Mouse (Mus musculus) liver, adult 2 months (tissue): Measurements from ENCODE around the gene Gan.

Experiments used
- CTCF ChIP-seq: fragments of 200-500 bp; IDR thresholded peaks from 2 replicates; pipeline ENCODE4 v1.5.1; 2011; ENCODE audit warnings: low read depth, low read length, control low read depth
- POLR2A ChIP-seq: fragments of 200-500 bp; IDR thresholded peaks from 2 replicates; pipeline ENCODE4 v1.6.1; 2011; ENCODE audit warnings: low read length, control low read depth; ENCODE audit not compliant: insufficient read depth; ENCODE audit errors: extremely low read depth

DNA sequence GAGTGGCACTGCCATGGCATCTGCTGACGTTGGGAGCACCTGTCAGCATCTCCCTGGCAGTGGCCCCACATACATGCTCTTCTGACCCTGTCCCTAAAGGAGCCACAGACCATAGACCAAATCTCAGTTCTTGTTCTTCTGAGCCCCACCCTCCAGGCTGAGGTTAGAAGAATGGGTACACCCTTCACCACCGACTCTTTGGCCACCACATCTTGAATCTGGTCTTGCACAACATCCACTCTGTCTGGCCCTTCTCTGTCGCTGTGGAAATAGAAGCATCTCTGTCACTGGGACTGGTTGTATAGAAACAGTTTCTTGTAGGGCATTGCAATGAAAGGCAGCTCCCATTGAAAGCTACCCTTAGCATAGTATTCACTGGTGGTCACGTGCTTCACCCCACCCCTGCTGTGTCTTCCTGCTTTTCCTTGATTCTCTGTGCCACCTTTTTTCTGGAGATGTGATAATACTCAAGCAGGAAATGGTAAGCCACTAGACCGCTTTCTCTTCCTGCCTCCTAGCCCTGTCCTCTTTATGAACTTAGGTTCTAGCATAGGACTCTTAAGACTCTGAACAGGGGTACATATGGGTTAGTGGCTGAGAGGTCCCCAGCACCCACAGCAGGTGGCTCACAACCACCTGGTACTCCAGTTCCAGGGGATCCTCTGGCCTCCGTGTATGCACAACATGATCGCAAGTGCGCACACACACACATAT is 25.9 kb downstream of the Gan start:
- TF ChIP-seq POLR2A (no peak), CTCF (no peak)
